Mouse (Mus musculus) left cerebral cortex, adult 8-10 months (tissue): Measurements from ENCODE around the gene Dennd1a. TPM values are rescaled to one million over a fixed set of nuclear protein-coding genes. Genes with fewer than 3 reads are reported as not detected.

ENCODE experiments used
- microRNA-seq, 2 experiments: library from miRNA; unstranded; fragments of <30 nt; microRNA quantifications; one replicate each; pipeline ENCODE4 v1.2.0; 2022
- total RNA-seq, 4 experiments: library from RNA; stranded (reverse); gene quantifications; 2 replicates each; pipeline ENCODE4 v1.2.4; 2022

Dennd1a gene
- total RNA-seq, 4 experiments from 2014 or later = 80.4 to 89.2 (median 83.8) TPM

Small RNA genes within 50 kb of the gene (microRNA-seq; reads per million reads assigned to microRNA genes)
- 0 reads per million in 2 experiments for gene Gm44455

Other genes starting within 250 kb of the Dennd1a start
- gene Lhx2, start 51.9 kb upstream of the Dennd1a start, total RNA-seq = 10 to 100 TPM; 55.7 to 61.8 (median 58.4) TPM
- 10 to 100 TPM; 24.1 to 40.5 (median 31.4) TPM for gene Nek6, start 224.3 kb upstream of the Dennd1a start, total RNA-seq